ENCODE assay signal across 9 mouse cellular contexts in the genomic region with DNA sequence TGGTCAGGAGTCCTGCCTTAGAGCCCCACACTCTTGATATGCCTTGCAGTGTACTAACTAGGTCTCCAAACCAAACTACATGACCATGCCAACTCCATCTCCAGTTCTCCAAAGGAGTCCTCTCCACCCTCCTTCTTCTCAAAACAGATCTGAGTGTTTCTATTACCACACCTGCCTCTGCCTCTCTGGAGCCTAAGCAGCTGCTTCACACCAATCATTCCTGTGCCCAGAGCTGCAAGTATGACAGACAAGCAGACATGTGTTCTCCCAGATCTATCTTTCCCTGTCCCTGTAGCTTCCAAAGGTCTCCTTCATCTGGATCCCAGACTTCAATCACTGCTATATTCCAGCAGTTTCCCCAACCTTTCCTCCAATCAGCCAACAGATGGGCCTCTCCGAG. TPM values are rescaled to one million over a fixed set of nuclear protein-coding genes. Genes with fewer than 3 reads are reported as not detected.
DNase-seq lines count a peak whose midpoint lies in the region; ATAC-seq and TF ChIP-seq lines count a peak whose summit lies in the region.
"Had no signal": no experiment of that assay in that cellular context is flagged by ENCODE, and none has a peak within 500 bp of the region (broad histone marks: within the 10 kb centered on the region; RNA-seq: fewer than 3 reads in every experiment).

No protein-coding gene starts in this region.

- peak overlapping the region; percentile 98 for H3K27ac ChIP-seq in gastrocnemius, adult 2 months
- H3K27ac ChIP-seq in testis, adult 2 months (ENCODE audit: control insufficient read depth, insufficient read depth, low read depth, low read length): peak overlapping the region; percentile 99
- H3K27ac ChIP-seq in limb, embryonic 15.5 days: peak overlapping the region; percentile 97
- H3K27ac ChIP-seq in stomach, embryonic 16.5 days (ENCODE audit: low read length): peak overlapping the region; percentile 84

- peaks cover 4% of the 10 kb centered on the region for H3K36me3 ChIP-seq in testis, adult 2 months (ENCODE audit: control insufficient read depth, insufficient read depth, low read length)
- peaks cover 34% of the 10 kb centered on the region for H3K36me3 ChIP-seq in limb, embryonic 15.5 days
- no peaks in the 10 kb centered on the region; the same call in 1 of the 2 replicates for H3K36me3 ChIP-seq in stomach, embryonic 16.5 days (ENCODE audit: control insufficient read depth, insufficient read depth, low read length)

- H3K9me3 ChIP-seq in limb, embryonic 15.5 days: no peaks in the 10 kb centered on the region
- H3K9me3 ChIP-seq in stomach, embryonic 16.5 days (replicated peaks; ENCODE audit: control insufficient read depth, low read length): no peaks in the 10 kb centered on the region

- H3K9ac ChIP-seq in limb, embryonic 15.5 days: peak overlapping the region; percentile 56
- H3K9ac ChIP-seq in stomach, embryonic 16.5 days (ENCODE audit: low read length): peak overlapping the region; percentile 87

- H3K27me3 ChIP-seq in testis, adult 2 months (ENCODE audit: control insufficient read depth, insufficient read depth, low read length): no peaks in the 10 kb centered on the region
- H3K27me3 ChIP-seq in limb, embryonic 15.5 days: no peaks in the 10 kb centered on the region
- no peaks in the 10 kb centered on the region for H3K27me3 ChIP-seq in stomach, embryonic 16.5 days (ENCODE audit: control insufficient read depth, insufficient read depth, low read length)

- intact Hi-C loops in gastrocnemius, adult 2 months (cut with DNase I): no loop called here
- intact Hi-C loops in gastrocnemius, postnatal 14 days (cut with DNase I; ENCODE audit: low total_unique reads): no loop called here

- no peak for DNase-seq in gastrocnemius, adult 2 months
- no peak for DNase-seq in gastrocnemius, postnatal 14 days
- no peak for DNase-seq in testis, postnatal 14 days (ENCODE audit: low spot score)
- DNase-seq in thymus, postnatal 14 days: no peak
- DNase-seq: cerebellum, adult 9-11 months had no signal

- TF ChIP-seq POLR2A in testis, adult 2 months (IDR thresholded peaks at IDR 0.05; ENCODE audit: control insufficient read depth, low read depth, low read length): no peak

- peak overlapping the region; percentile 84 for H3K4me3 ChIP-seq in gastrocnemius, adult 2 months
- H3K4me3 ChIP-seq in testis, adult 2 months (ENCODE audit: control insufficient read depth, low read depth, low read length): peak overlapping the region; percentile 94
- peak overlapping the region; percentile 71 for H3K4me3 ChIP-seq in limb, embryonic 15.5 days
- H3K4me3 ChIP-seq in stomach, embryonic 16.5 days (replicated peaks; ENCODE audit: low read length): peak overlapping the region; percentile 86

- 33% methylated on average over 1 of the region's 1 CpGs for WGBS in limb, embryonic 15.5 days
- 19% methylated on average over 1 of the region's 1 CpGs for WGBS in stomach, embryonic 16.5 days

- peak overlapping the region; percentile 84 for H3K4me2 ChIP-seq in limb, embryonic 15.5 days
- H3K4me2 ChIP-seq in stomach, embryonic 16.5 days (ENCODE audit: low read depth, low read length): peak overlapping the region; percentile 94

- TF ChIP-seq CTCF in gastrocnemius, adult 2 months (IDR thresholded peaks at IDR 0.05): no peak
- TF ChIP-seq CTCF in testis, adult 2 months (IDR thresholded peaks at IDR 0.05; ENCODE audit: control insufficient read depth, insufficient read depth, insufficient replicate concordance, low read depth, low read length): no peak

- H3K4me1 ChIP-seq in testis, adult 2 months (ENCODE audit: control insufficient read depth, insufficient read depth, low read length): peaks cover 10% of the 10 kb centered on the region
- H3K4me1 ChIP-seq in limb, embryonic 15.5 days: peaks cover 41% of the 10 kb centered on the region
- peaks cover 28% of the 10 kb centered on the region for H3K4me1 ChIP-seq in stomach, embryonic 16.5 days (ENCODE audit: control insufficient read depth, insufficient read depth, low read length)

- no peak for ATAC-seq in limb, embryonic 15.5 days (ENCODE audit: insufficient number of reproducible peaks, low FRiP score, low TSS enrichment, low read depth)
- no peak for ATAC-seq in stomach, embryonic 16.5 days (ENCODE audit: insufficient read depth, low FRiP score)
- ATAC-seq in inflammation-experienced regulatory T-cells, adult 6 months: no peak

RNA-seq across cellular contexts. Expression of a gene that starts 1.2 kb away (rescaled TPM):
- total RNA-seq in gastrocnemius, adult 2 months (2021): 1 to 10 TPM in 1 of 2 experiments, under 1 TPM in 1; 0.97 to 1.3 TPM
- 1 to 10 TPM; 6.4 to 6.8 TPM for total RNA-seq in gastrocnemius, postnatal 14 days (2021)
- 42.6 and 42.8 TPM in 2 replicates for polyA plus RNA-seq in testis, adult 2 months (2012; rRNA removed)
- 150 and 151 TPM in 2 replicates for polyA plus RNA-seq in limb, embryonic 15.5 days (2015; fragmentation: Nextera tagmentation; extraction: Ambion mirVana)
- 137 and 145 TPM in 2 replicates for polyA plus RNA-seq in stomach, embryonic 16.5 days (2015; fragmentation: Nextera tagmentation; extraction: Ambion mirVana)
- polyA plus RNA-seq in inflammation-experienced regulatory T-cells, adult 6 months (2017; shearing (Covaris generic)): 100 to 1,000 TPM in 1 of 3 experiments, 10 to 100 TPM in 2; 19.1 to 147 (median 22.1) TPM

RNA-seq across cellular contexts. Expression of a gene that starts 1.5 kb away (rescaled TPM):
- total RNA-seq in gastrocnemius, adult 2 months (2021): 10 to 100 TPM in 1 of 2 experiments, 1 to 10 TPM in 1; 9.0 to 11.7 TPM
- total RNA-seq in gastrocnemius, postnatal 14 days (2021): 10 to 100 TPM; 10.5 to 10.9 TPM
- polyA plus RNA-seq in testis, adult 2 months (2012; rRNA removed): 50.6 and 56.1 TPM in 2 replicates
- 45.8 and 49.7 TPM in 2 replicates for polyA plus RNA-seq in limb, embryonic 15.5 days (2015; fragmentation: Nextera tagmentation; extraction: Ambion mirVana)
- 34.0 and 40.6 TPM in 2 replicates for polyA plus RNA-seq in stomach, embryonic 16.5 days (2015; fragmentation: Nextera tagmentation; extraction: Ambion mirVana)
- polyA plus RNA-seq in inflammation-experienced regulatory T-cells, adult 6 months (2017; shearing (Covaris generic)): 10 to 100 TPM; 26.3 to 33.7 (median 32.2) TPM

RNA-seq across cellular contexts. Expression of a gene that starts 4.4 kb away (rescaled TPM):
- total RNA-seq in gastrocnemius, adult 2 months (2021): 1 to 10 TPM; 6.3 to 7.7 TPM
- 10 to 100 TPM; 11.8 to 13.0 TPM for total RNA-seq in gastrocnemius, postnatal 14 days (2021)
- polyA plus RNA-seq in testis, adult 2 months (2012; rRNA removed): 68.0 and 70.6 TPM in 2 replicates
- polyA plus RNA-seq in limb, embryonic 15.5 days (2015; fragmentation: Nextera tagmentation; extraction: Ambion mirVana): 204 and 206 TPM in 2 replicates
- 174 and 190 TPM in 2 replicates for polyA plus RNA-seq in stomach, embryonic 16.5 days (2015; fragmentation: Nextera tagmentation; extraction: Ambion mirVana)
- 100 to 1,000 TPM; 121 to 329 (median 129) TPM for polyA plus RNA-seq in inflammation-experienced regulatory T-cells, adult 6 months (2017; shearing (Covaris generic))

RNA-seq across cellular contexts. Expression of a gene that starts 27.0 kb away (rescaled TPM):
- under 1 TPM in 1 of 2 experiments, not detected in 1; 0.64 TPM for total RNA-seq in gastrocnemius, adult 2 months (2021)
- 1 to 10 TPM in 1 of 2 experiments, under 1 TPM in 1; 0.62 to 1.0 TPM for total RNA-seq in gastrocnemius, postnatal 14 days (2021)
- polyA plus RNA-seq in testis, adult 2 months (2012; rRNA removed): 23.7 and 24.9 TPM in 2 replicates
- 0.29 and 0.35 TPM in 2 replicates for polyA plus RNA-seq in limb, embryonic 15.5 days (2015; fragmentation: Nextera tagmentation; extraction: Ambion mirVana)
- polyA plus RNA-seq in stomach, embryonic 16.5 days (2015; fragmentation: Nextera tagmentation; extraction: Ambion mirVana): 0.27 and 0.51 TPM in 2 replicates
- polyA plus RNA-seq in inflammation-experienced regulatory T-cells, adult 6 months (2017; shearing (Covaris generic)): under 1 TPM; 0.63 to 0.82 (median 0.66) TPM

RNA-seq across cellular contexts. Expression of a gene that starts 27.3 kb away (rescaled TPM):
- 10 to 100 TPM; 59.4 to 68.6 TPM for total RNA-seq in gastrocnemius, adult 2 months (2021)
- 10 to 100 TPM; 52.5 to 57.0 TPM for total RNA-seq in gastrocnemius, postnatal 14 days (2021)
- polyA plus RNA-seq in testis, adult 2 months (2012; rRNA removed): 16.4 and 17.6 TPM in 2 replicates
- 62.5 and 69.1 TPM in 2 replicates for polyA plus RNA-seq in limb, embryonic 15.5 days (2015; fragmentation: Nextera tagmentation; extraction: Ambion mirVana)
- 50.3 and 53.3 TPM in 2 replicates for polyA plus RNA-seq in stomach, embryonic 16.5 days (2015; fragmentation: Nextera tagmentation; extraction: Ambion mirVana)
- 10 to 100 TPM; 17.8 to 23.6 (median 22.2) TPM for polyA plus RNA-seq in inflammation-experienced regulatory T-cells, adult 6 months (2017; shearing (Covaris generic))
